Mouse (Mus musculus) myocyte (in vitro differentiated cells): ENCODE data around the gene Sned1.

Experiments used
- E2F4 ChIP-seq: IDR thresholded peaks from one replicate; pipeline ENCODE4 v1.6.1; 2011; ENCODE audit warnings: mild to moderate bottlenecking, control low read depth, moderate library complexity; ENCODE audit not compliant: insufficient read depth
- MYOD1 ChIP-seq, 3 experiments: IDR thresholded peaks; one replicate each; pipeline ENCODE4 v1.6.1; 2011; ENCODE audit warnings: control low read depth in 2 of 3, low read depth in 2 of 3, mild to moderate bottlenecking in 2 of 3, moderate library complexity in 1 of 3; ENCODE audit not compliant: insufficient read length in 2 of 3, control insufficient read depth in 1 of 3
- POLR2A ChIP-seq: IDR thresholded peaks from one replicate; pipeline ENCODE4 v1.6.1; 2011; ENCODE audit warnings: low read depth, mild to moderate bottlenecking, control low read depth, moderate library complexity; ENCODE audit not compliant: insufficient read length
- POLR2AphosphoS2 ChIP-seq: IDR thresholded peaks from one replicate; pipeline ENCODE4 v1.6.1; 2011; ENCODE audit warnings: low read depth, control low read depth; ENCODE audit not compliant: insufficient read length
- SRF ChIP-seq: IDR thresholded peaks from one replicate; pipeline ENCODE4 v1.6.1; 2011; ENCODE audit warnings: low read depth; ENCODE audit not compliant: control insufficient read depth, insufficient read length
- USF1 ChIP-seq: IDR thresholded peaks from one replicate; pipeline ENCODE4 v1.6.1; 2011; ENCODE audit warnings: low read depth, mild to moderate bottlenecking, control low read depth, moderate library complexity

DNA sequence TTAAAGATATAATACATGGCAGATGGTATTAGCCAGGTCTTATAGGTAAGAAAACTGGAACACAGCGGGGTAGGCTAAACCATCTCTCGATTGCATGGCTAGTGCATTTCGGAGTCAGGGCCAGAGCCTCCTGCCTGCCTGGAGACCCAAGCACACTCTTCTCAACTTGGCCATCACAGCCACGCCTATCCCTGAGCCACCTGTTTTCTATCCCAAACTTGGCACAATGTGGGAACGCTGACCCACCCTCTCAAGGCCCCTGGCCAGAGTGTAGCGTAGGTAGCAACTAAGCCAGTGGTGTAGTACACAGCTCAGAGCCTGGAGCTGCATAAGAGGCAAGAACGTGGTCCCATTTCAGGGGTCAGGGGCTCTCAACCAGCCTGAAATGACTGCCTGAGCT lies 20.1 kb downstream of the Sned1 start:
- TF ChIP-seq POLR2A (no peak), USF1 (no peak), SRF (no peak), POLR2AphosphoS2 (no peak), E2F4 (no peak), MYOD1 (IDR thresholded peaks at IDR 0.05; ENCODE audit: control insufficient read depth in 1 of 3, insufficient read length in 2 of 3, low read depth in 2 of 3) (no peak)
